Mouse (Mus musculus) lung, embryonic 16.5 days (tissue): Measurements from ENCODE around the gene Jup. TPM values are rescaled to one million over a fixed set of nuclear protein-coding genes. Genes with fewer than 3 reads are reported as not detected.
"Not testable (repeated sequence)": the region's sequence is repeated elsewhere in the genome, so short reads cannot be mapped to it uniquely, and the experiment has no call there.

Source experiments
- ATAC-seq: fragments of 200-750 bp; cut with Nextera tagmentation; 2 replicates; pipeline ENCODE4 v1.8.0; 2017; ENCODE audit warnings: low read depth, mild to moderate bottlenecking, moderate library complexity
- H3K27ac ChIP-seq: fragments of 300-500 bp; sonication (generic); 2 replicates; pipeline ENCODE4 v1.5.1; 2014; ENCODE audit warnings: mild to moderate bottlenecking, control low read depth, low read length
- H3K27me3 ChIP-seq: fragments of 300-500 bp; sonication (generic); 2 replicates; pipeline ENCODE4 v1.6.1; 2014; ENCODE audit warnings: low read depth, low read length, mixed read lengths; ENCODE audit not compliant: control insufficient read depth, insufficient read depth
- H3K36me3 ChIP-seq: fragments of 300-500 bp; sonication (generic); 2 replicates; pipeline ENCODE4 v1.6.1; 2014; ENCODE audit warnings: low read length; ENCODE audit not compliant: control insufficient read depth, insufficient read depth
- H3K4me1 ChIP-seq: fragments of 300-500 bp; sonication (generic); replicated peaks from 2 replicates; pipeline ENCODE4 v1.6.1; 2014; ENCODE audit warnings: low read length, mixed read lengths; ENCODE audit not compliant: control insufficient read depth, insufficient read depth
- H3K4me2 ChIP-seq: fragments of 300-500 bp; sonication (generic); 2 replicates; pipeline ENCODE4 v1.6.1; 2014; ENCODE audit warnings: low read depth, low read length, control low read depth
- H3K4me3 ChIP-seq: fragments of 300-500 bp; sonication (generic); 2 replicates; pipeline ENCODE4 v1.5.1; 2014; ENCODE audit warnings: mild to moderate bottlenecking, low read length, control low read depth
- H3K9ac ChIP-seq: fragments of 300-500 bp; sonication (generic); 2 replicates; pipeline ENCODE4 v1.6.1; 2014; ENCODE audit warnings: low read length, control low read depth
- H3K9me3 ChIP-seq: fragments of 300-500 bp; sonication (generic); 2 replicates; pipeline ENCODE4 v1.6.1; 2016; ENCODE audit warnings: low read length; ENCODE audit not compliant: control insufficient read depth
- WGBS: fragments of 180-500 bp; shearing (Covaris S2); extraction: QIAGEN DNeasy Blood & Tissue Kit; methylation state at CpG from one replicate; pipeline ENCODE4 v1.1.7; 2014; 5-methylcytosine and 5-hydroxymethylcytosine counted together
- polyA plus RNA-seq: library from polyadenylated mRNA; unstranded; fragments of >200 nt; fragmentation: Nextera tagmentation; extraction: Ambion mirVana; gene quantifications from 2 replicates; pipeline ENCODE4 v1.2.1, GENCODE M21; 2015

The Jup gene
- polyA plus RNA-seq, 1 experiment from 2014 or later, result 167 TPM

DNA sequence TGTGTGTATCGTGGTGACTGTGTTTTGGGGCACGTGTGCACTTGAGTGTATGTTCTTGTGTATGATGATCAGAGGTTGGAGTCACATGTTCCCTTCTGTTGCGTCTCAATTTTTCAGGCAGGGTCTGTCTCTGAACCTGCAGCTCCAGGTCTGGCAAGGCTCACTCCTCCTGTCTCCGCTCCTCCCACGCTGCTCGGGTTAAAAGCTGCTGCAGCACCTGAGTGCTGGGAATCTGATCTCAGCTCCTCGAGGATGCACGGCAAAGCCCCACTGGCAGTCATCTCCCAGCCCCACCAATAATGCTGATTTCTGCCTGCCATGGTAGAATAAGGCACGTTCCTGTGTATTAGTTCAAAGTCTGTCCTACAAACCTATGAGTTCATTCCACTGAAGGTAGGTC lies 22.4 kb downstream of the Jup start:
- H3K4me1 ChIP-seq, result no peaks in the 10 kb centered on the region; the same call in 1 of the 2 replicates
- no peaks in the 10 kb centered on the region for H3K9me3 ChIP-seq
- no peak overlapping the region for H3K27ac ChIP-seq
- WGBS, result 88% methylated on average over 9 of the region's 9 CpGs
- H3K9ac ChIP-seq, result no peak overlapping the region
- no peak overlapping the region for H3K4me3 ChIP-seq
- H3K36me3 ChIP-seq, result peaks cover 46% of the 10 kb centered on the region
- no peaks in the 10 kb centered on the region for H3K27me3 ChIP-seq
- no peak for ATAC-seq
- no peak overlapping the region for H3K4me2 ChIP-seq

DNA sequence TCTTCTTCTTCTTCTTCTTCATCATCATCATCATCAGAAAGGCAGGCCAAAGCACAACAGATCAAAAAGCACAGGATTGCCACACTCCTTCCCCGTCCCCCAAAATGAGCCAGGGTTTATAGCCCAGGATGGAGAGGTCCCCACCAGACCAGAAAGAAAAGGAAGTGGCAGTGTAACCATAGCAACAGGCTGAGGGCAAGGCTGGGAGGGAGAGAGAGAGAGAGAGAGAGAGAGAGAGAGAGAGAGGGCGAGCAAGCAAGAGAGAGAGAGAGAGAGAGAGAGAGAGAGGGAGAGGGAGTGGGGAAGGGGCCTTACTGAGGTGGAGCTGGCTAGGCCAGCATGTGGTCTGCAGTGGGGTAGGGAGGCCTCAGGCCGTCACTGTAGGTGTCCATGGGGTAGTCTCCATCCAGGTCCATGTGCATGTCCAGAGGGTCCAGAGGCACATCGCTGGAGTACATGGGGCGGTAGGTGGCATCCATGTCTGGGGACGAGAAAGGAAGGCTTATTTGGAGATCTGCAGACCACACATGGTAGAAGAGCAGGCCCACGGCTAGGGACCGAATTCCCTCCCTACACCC lies 25.5 kb downstream of the Jup start:
- Histone ChIP-seq H3K36me3 (peaks cover 29% of the 10 kb centered on the region), H3K4me1 (no peaks in the 10 kb centered on the region; the same call in 1 of the 2 replicates), H3K27me3 (no peaks in the 10 kb centered on the region), H3K27ac (no peak overlapping the region), H3K4me3 (no peak overlapping the region), H3K9ac (no peak overlapping the region), H3K4me2 (no peak overlapping the region), H3K9me3 (no peaks in the 10 kb centered on the region)
- WGBS, result 76% methylated on average over 7 of the region's 8 CpGs
- ATAC-seq, result no peak

DNA sequence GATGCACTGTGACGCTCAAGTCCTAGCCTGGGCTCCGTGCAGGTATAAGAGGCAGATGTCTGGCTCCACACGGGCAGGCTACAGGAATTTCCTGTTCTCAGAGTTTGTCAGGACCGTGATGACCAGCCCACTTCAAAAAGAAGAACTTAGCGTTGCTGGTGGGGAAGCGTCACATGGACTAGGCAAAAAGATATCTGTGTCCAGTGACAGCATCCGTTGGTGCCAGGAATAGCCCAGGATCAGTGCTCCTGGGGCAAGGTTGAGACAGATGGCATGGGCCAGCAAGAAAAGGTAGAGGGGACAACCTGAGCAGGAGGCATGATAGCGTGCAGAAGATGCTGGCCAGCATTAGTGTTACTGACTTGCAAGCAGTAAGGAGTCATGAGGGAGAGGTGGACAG lies 27.7 kb downstream of the Jup start:
- no peaks in the 10 kb centered on the region for H3K9me3 ChIP-seq
- H3K27ac ChIP-seq, result no peak overlapping the region
- H3K9ac ChIP-seq, result no peak overlapping the region
- H3K4me3 ChIP-seq, result no peak overlapping the region
- H3K36me3 ChIP-seq, result peaks cover 11% of the 10 kb centered on the region
- H3K27me3 ChIP-seq, result no peaks in the 10 kb centered on the region
- 58% methylated on average over 8 of the region's 8 CpGs for WGBS
- H3K4me1 ChIP-seq, result no peaks in the 10 kb centered on the region
- H3K4me2 ChIP-seq, result no peak overlapping the region
- ATAC-seq, result no peak

DNA sequence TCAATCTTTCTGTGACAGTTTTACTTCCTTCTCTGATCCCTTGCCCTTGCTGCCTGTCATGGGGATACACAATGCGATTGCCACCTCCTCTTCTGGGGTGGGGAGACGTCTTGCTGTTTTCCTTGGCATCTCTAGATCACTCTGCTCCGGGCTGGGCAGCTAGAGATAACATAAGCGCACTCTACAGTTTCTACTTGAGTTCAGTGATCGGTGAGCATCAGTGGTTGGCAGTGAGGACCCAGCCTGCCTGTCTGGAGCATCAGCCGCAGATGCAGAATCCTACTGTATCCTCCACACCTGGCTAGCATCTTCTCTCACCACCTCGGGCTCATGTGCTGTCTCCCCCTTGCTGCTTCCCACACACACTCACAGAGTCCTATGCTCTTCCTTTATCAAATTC lies 28.4 kb downstream of the Jup start:
- Histone ChIP-seq H3K4me3 (no peak overlapping the region), H3K27ac (no peak overlapping the region), H3K4me1 (no peaks in the 10 kb centered on the region), H3K4me2 (no peak overlapping the region), H3K27me3 (no peaks in the 10 kb centered on the region), H3K9ac (no peak overlapping the region), H3K36me3 (peaks cover 11% of the 10 kb centered on the region), H3K9me3 (no peaks in the 10 kb centered on the region)
- WGBS, result 60% methylated on average over 7 of the region's 7 CpGs
- no peak for ATAC-seq

DNA sequence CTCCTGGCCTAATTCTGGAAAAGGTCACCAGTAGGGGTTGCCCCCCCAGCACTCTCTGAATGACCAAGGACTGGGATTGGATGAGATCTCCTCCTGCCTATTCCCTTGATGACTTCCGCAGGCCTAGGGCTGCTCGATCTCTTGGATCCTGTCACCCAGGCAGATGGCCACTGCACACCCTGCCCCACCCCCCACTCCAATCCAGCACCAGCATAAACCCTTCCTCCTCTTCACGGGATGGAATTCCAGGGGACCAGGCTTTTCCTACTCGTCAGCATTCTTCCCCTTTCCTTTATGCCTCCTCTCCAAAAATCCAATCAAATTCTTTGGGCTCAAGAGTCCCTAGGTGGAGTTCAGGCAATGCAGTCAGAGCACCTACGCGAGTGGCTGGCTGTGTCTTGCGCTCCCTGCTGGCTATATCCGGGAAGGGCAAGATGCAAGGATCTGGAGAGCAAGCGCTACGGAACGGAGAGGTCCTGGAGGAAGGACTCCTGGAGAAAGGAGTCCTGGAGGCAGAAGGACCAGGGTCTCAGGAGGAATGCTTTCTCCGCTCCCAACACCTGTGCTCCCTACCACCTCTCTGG lies 34.5 kb downstream of the Jup start:
- H3K4me3 ChIP-seq, result no peak overlapping the region
- ATAC-seq, result peak; percentile 58
- H3K4me1 ChIP-seq, result peaks cover 7% of the 10 kb centered on the region; the same call in 1 of the 2 replicates
- no peaks in the 10 kb centered on the region for H3K9me3 ChIP-seq
- no peak overlapping the region for H3K27ac ChIP-seq
- 9% methylated on average over 12 of the region's 12 CpGs for WGBS
- no peak overlapping the region for H3K4me2 ChIP-seq
- no peaks in the 10 kb centered on the region for H3K36me3 ChIP-seq
- peaks cover 16% of the 10 kb centered on the region for H3K27me3 ChIP-seq
- H3K9ac ChIP-seq, result no peak overlapping the region

DNA sequence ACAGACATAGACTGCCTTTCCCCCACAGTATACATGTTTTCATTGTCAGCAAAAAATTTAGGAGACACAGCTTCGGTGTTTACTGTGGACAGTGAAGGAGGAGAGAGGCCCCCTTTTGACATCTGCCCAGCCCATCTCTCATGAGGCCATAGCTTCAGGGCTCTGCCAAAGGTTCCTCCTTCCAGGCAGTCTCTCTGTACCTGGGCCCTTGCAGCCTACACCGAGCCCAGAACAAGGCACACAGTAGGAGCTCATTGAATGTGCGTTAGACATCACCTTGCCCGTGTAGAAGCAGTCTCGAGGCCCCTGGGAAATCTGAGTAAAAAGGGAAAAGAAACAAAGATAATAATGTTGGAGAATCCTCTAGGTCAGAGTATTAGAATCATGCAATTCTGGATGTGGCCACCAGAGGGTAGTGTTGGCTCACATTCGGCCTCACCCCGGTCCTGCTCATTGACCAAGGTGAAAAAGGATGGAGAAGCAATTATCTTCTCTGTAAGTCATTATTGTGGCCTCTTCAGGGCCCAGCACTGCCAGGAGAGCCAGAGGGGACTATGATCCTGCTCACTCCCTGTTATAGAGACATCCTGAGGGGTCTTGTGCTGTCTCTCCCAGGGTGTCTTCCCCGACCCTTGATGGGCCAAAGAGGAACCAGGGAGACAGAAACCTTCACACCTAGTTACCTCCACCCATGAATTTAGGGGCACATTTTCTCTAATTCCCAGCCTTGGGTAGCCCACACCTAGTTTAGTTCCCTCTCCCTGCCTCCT lies 35.2 kb downstream of the Jup start:
- H3K27me3 ChIP-seq, result peaks cover 20% of the 10 kb centered on the region
- no peak overlapping the region for H3K4me2 ChIP-seq
- 13% methylated on average over 8 of the region's 8 CpGs for WGBS
- no peaks in the 10 kb centered on the region for H3K9me3 ChIP-seq
- peaks cover 7% of the 10 kb centered on the region; the same call in 1 of the 2 replicates for H3K4me1 ChIP-seq
- peak; percentile 44; the same call in 1 of the 2 replicates for ATAC-seq
- H3K9ac ChIP-seq, result no peak overlapping the region
- no peak overlapping the region for H3K4me3 ChIP-seq
- no peaks in the 10 kb centered on the region for H3K36me3 ChIP-seq
- H3K27ac ChIP-seq, result no peak overlapping the region

DNA sequence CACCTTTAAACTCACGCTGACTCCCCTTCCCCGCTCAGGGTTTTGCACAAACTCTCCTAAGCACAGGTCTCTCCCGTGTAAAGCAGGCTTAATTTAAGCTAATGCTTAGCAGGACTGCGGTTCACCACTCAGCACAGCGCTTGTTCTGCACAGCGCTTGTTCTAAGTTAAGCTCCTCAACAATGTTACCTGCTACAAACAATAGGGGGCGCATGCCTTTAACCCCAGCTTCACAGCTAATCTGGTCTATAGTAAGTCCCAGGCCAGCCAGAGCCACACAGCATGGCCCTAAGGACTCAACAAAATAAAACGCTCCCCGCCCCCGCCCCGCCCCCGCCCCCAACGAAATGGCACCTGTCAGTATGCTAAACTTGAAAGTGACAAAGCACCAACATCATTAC lies 36.5 kb downstream of the Jup start:
- H3K4me1 ChIP-seq, H3K4me2 ChIP-seq, H3K36me3 ChIP-seq, H3K4me3 ChIP-seq, H3K9ac ChIP-seq, ATAC-seq, H3K27ac ChIP-seq, H3K9me3 ChIP-seq: not testable (repeated sequence)
- WGBS, result no CpG with 5 or more reads among the region's 13 CpGs
- peaks cover 32% of the 10 kb centered on the region for H3K27me3 ChIP-seq

DNA sequence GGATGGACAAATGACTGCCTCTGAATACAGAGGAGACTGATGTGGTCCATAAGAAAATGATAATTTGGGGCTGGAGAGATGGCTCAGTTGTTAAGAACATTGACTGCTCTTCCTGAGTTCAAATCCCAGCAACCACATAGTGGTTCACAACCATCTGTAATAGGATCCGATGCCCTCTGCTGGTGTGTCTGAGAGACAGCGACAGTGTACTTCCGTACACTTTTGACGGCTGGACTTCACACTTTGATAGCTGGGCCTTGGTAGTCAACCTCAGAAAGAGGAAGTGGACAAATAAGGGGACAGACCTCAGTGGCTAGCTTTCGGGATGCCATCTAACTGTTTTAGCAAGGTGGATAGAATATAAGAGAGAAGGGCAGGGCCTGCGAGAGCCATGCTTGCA lies 37.4 kb downstream of the Jup start:
- WGBS, result 73% methylated on average over 6 of the region's 6 CpGs
- H3K27ac ChIP-seq, result no peak overlapping the region
- H3K36me3 ChIP-seq, result no peaks in the 10 kb centered on the region
- peaks cover 7% of the 10 kb centered on the region for H3K4me1 ChIP-seq
- no peak overlapping the region for H3K4me3 ChIP-seq
- peaks cover 40% of the 10 kb centered on the region for H3K27me3 ChIP-seq
- ATAC-seq, result no peak
- no peak overlapping the region for H3K4me2 ChIP-seq
- no peaks in the 10 kb centered on the region for H3K9me3 ChIP-seq
- H3K9ac ChIP-seq, result no peak overlapping the region

DNA sequence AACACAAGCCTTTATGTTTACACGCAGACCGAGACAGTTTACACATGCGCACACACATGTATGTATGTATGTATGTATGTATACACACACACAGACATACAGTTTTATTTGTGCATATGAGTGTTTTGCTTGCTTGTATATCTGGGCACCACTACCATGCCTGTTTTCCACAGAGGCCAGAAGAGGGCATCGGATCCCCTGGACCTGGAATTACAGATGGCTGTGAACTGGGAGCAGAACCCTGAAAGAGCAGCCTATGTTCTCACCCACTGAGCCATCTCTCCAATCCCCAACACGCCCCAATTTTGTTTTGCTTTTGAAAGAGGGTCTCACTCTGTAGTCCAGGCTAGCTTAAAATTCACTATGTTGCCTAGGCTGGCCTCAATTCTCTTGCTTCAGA lies 40.2 kb downstream of the Jup start:
- no peak for ATAC-seq
- H3K36me3 ChIP-seq, result no peaks in the 10 kb centered on the region
- H3K27ac ChIP-seq, result no peak overlapping the region
- no peaks in the 10 kb centered on the region for H3K9me3 ChIP-seq
- H3K4me3 ChIP-seq, result no peak overlapping the region
- WGBS, result 51% methylated on average over 5 of the region's 5 CpGs
- H3K9ac ChIP-seq, result no peak overlapping the region
- peaks cover 57% of the 10 kb centered on the region for H3K27me3 ChIP-seq
- H3K4me1 ChIP-seq, result no peaks in the 10 kb centered on the region; the same call in 1 of the 2 replicates
- no peak overlapping the region for H3K4me2 ChIP-seq
